Mouse (Mus musculus) embryo, embryonic 9.5 days (tissue): ENCODE results near the gene Cat.
A peak's percentile ranks its signal among the peaks of the same experiment; 100 is the strongest.

Source experiments
- DNase-seq: peaks from one replicate; pipeline ENCODE4 v3.0.0-alpha.2; 2017; ENCODE audit errors: extremely low spot score

Cat gene

GRCm38 (mm10) chr2:103484617-103485401, at the start of gene Cat:
Gene Cat (minus strand): TSS chr2:103485160.
- peak; percentile 97 for DNase-seq

- no peak for DNase-seq
These were observed 40.6 kb upstream of the Cat start for GRCm38 (mm10) chr2:103525596-103525995.

- DNase-seq, result no peak
These were observed 31.5 kb upstream of the Cat start for GRCm38 (mm10) chr2:103516472-103516871.

- DNase-seq, result no peak
These were observed 30.7 kb upstream of the Cat start for GRCm38 (mm10) chr2:103515513-103516180.

GRCm38 (mm10) chr2:103512066-103512795, 27.3 kb upstream of the Cat start:
- no peak for DNase-seq

GRCm38 (mm10) chr2:103511631-103512030, 26.7 kb upstream of the Cat start:
- no peak for DNase-seq

GRCm38 (mm10) chr2:103511042-103511441, 26.1 kb upstream of the Cat start:
- DNase-seq, result no peak

- no peak for DNase-seq
These were observed 22.7 kb upstream of the Cat start for GRCm38 (mm10) chr2:103507651-103508050.

- no peak for DNase-seq
These were observed 21.0 kb upstream of the Cat start for GRCm38 (mm10) chr2:103505956-103506355.

GRCm38 (mm10) chr2:103504463-103504862, 19.5 kb upstream of the Cat start:
- DNase-seq, result no peak

GRCm38 (mm10) chr2:103500769-103501168, 15.8 kb upstream of the Cat start:
- no peak for DNase-seq

GRCm38 (mm10) chr2:103495633-103496418, 10.9 kb upstream of the Cat start:
- no peak for DNase-seq

- DNase-seq, result no peak
These were observed 8.9 kb upstream of the Cat start for GRCm38 (mm10) chr2:103493827-103494226.

- no peak for DNase-seq
These were observed 7.6 kb upstream of the Cat start for GRCm38 (mm10) chr2:103492526-103492925.

GRCm38 (mm10) chr2:103483986-103484520, 907 bp downstream of the Cat start:
- no peak for DNase-seq

GRCm38 (mm10) chr2:103483289-103483985, 1.5 kb downstream of the Cat start:
- no peak for DNase-seq

GRCm38 (mm10) chr2:103481314-103482231, 3.4 kb downstream of the Cat start:
- no peak for DNase-seq

GRCm38 (mm10) chr2:103480871-103481270, 4.1 kb downstream of the Cat start:
- DNase-seq, result no peak

- DNase-seq, result no peak
These were observed 4.7 kb downstream of the Cat start for GRCm38 (mm10) chr2:103480240-103480639.

- no peak for DNase-seq
These were observed 6.6 kb downstream of the Cat start for GRCm38 (mm10) chr2:103478326-103478725.
